Mouse (Mus musculus): ENCODE data around the gene 4932438H23Rik. TPM values are rescaled to one million over a fixed set of nuclear protein-coding genes. Genes with fewer than 3 reads are reported as not detected.
"Not testable (repeated sequence)": the region's sequence is repeated elsewhere in the genome, so short reads cannot be mapped to it uniquely, and the experiment has no call there.

The 4932438H23Rik gene
- total RNA-seq, 2 experiments from 2014 or later, result 0.70 to 1.1 TPM

DNA sequence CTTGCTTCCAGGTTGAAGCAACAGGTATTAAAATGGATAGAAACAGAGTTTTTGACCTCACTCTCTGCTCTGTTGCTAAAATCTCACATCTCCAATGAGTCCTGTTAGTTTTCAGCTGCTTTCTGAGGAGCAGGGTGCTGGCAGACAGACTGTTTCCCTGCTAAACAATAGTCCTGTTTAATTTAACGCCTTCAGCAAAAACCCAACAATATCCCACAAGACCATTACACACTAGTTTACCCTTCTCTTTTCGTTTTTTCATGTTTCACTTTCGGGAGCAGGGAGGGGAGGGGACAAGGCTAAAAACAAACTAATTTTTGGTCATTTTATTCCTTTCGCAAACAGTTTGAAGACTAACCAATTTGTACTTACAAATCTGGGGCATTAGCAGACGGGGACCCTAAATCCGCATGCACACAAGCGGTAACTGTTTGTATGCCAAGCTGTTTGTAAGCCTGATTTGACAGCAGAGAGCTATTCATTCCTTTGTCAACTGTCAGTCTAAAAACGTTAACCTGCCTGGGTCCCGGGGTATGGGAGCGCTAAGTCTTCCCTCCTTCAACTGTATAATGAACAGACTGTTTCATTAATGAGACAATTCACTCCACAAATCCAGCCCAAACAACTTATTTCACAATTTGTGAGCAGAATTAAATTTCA, 10.0 kb upstream of the 4932438H23Rik start:
- intact Hi-C loops (cut with DNase I), result loop anchor here (10.0 kb wide), 1 partner anchor 120 kb away; the partner anchor contains the start of gene Olig2
- DNase-seq (ENCODE audit: low spot score in 2 of 2), result no peak

DNA sequence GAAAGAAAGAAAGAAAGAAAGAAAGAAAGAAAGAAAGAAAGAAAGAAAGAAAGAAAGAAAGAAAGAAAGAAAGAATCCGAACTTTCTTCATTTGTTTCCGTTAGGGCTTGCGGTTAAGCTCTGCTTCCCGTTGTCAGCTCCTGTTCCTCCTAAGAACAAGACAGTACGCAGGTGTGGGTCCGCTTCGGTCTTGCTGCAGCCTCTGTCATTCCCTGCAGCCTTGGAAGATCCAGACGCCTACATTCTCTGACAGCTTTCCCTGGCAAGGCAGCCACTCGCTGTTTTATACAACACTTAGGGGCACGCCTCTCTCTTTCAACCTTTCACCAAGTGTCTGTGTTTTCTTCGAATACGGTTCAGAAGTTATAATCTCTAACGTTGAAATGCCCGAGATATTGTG, 8.5 kb upstream of the 4932438H23Rik start:
- intact Hi-C loops (cut with DNase I), result loop anchor here (10.0 kb wide), 1 partner anchor 121 kb away; the partner anchor contains the start of gene Olig2
- DNase-seq (ENCODE audit: low spot score in 2 of 2), result no peak

DNA sequence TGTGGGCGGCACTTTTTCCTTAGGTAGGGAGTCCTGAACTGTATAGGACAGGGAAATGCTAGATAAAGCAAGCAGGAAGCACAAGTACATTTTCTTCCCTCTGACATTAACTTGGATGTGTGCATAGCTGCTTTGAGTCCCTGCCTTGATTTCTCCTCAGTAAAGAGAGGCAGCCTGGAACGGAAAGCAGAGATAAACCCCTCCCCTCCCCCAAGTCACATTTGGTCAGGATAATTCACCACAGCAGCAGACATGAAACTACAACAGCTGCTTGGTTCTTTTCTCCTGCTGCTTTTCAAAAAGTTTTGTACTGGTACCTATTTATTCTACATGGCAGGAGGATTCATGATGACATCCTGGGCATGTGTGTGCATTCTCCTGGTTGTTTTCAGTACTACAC, 5.6 kb upstream of the 4932438H23Rik start:
- intact Hi-C loops (cut with DNase I), result loop anchor here (10.0 kb wide), 1 partner anchor 124 kb away; the partner anchor contains the start of gene Olig2
- no peak for DNase-seq (ENCODE audit: low spot score in 2 of 2)

DNA sequence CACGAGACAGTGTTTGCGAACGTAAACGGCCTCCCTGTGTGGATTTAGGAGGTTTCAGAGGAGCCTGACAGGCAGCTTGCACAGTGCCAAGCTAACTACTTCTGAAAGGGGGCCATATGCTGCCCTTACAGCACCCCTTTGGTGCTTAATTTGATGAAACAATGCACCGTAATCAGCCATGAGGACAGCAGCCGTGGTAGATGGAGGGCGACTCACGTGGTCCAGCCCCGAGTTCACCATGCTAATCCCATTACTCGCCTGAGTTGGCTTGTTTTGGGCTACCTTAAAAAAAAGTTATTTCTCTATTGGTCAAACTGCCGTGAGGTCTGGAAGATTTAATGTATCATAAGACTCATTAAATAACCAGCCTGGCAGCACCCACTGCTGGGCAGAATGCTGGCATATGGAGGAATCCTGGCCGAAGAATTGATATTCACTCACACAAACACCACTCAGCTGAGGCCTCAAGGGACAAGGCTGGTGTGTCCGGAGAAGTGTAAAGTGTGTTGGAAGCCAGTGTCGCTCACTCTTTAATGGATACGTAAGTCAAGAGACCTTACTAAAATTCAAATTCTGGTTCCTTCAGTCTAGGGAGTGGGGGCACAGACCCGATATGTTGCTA, 4.6 kb upstream of the 4932438H23Rik start:
- intact Hi-C loops (cut with DNase I), result loop anchor here (10.0 kb wide), 1 partner anchor 125 kb away; the partner anchor contains the start of gene Olig2

DNA sequence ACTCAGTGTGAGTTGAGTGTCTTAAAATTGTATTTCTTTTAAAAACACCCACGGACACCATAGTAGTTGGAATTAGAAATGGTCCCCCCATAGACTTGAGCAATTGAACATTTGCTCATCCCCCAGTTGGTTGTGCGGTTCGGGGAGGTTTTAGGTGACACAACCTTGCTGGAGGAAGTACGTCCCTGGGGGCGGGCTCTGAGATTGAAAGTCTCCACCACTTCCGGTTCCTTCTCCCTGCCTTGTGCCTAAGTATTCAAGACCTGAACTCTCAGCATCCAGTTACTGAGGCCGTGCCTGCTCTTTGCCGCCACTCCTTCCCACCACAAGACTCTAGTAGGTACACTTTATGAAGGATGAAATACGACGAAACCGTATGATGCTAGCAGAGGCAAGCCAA, 2.9 kb upstream of the 4932438H23Rik start:
- intact Hi-C loops (cut with DNase I), result no loop called here
- no peak for DNase-seq (ENCODE audit: low spot score in 2 of 2)

More for the DNA sequence above, 4.6 kb upstream of the 4932438H23Rik start:
- no peak for DNase-seq (ENCODE audit: low spot score in 2 of 2)

DNA sequence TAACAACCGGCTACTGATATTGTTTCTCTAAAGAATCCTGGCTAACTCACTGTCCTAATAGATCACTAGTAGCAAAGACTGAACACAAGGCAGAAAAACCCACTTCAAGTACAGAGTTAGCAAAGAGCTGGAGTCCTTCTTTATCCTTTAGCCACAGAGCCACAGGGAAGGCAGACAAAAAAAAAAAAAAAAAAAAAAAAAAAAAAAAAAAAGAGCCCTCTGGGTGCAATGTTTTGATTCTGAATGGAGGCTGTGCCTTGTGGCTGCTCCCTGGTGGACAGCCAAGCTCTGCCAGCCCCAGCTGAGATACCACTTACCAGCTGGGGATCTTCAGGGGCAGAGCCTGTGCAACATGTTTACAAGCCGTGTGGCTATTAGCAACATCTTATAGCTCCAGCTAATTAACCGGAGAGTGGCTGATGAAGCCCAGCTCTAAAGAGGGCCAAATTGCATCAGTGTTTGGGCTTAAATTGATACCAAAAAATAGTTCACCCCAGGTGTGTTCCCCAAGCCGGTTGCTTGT, 2.1 kb upstream of the 4932438H23Rik start:
- DNase-seq (ENCODE audit: low spot score in 2 of 2), result no peak
- intact Hi-C loops (cut with DNase I), result no loop called here

DNA sequence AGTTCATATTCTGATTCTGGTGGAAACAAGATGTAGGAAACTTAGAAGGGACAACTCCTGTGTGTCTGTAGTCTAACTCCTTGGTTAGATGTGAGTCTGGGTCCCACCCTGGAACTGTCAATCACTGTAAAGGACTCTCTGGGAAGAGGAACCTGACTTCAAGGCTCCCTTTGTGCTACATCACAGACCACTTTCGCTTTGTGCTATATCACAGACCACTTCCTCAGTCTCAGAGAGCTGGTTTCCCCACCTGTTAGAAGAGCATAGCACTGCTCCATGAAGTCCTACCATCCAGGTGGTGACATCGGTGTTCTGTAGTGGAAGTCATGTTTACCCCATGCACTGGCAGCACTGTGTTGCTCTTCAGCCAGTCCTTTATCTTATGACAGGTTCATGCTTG, 1.1 kb upstream of the 4932438H23Rik start:
- intact Hi-C loops (cut with DNase I), result no loop called here
- DNase-seq (ENCODE audit: low spot score in 2 of 2), result no peak

DNA sequence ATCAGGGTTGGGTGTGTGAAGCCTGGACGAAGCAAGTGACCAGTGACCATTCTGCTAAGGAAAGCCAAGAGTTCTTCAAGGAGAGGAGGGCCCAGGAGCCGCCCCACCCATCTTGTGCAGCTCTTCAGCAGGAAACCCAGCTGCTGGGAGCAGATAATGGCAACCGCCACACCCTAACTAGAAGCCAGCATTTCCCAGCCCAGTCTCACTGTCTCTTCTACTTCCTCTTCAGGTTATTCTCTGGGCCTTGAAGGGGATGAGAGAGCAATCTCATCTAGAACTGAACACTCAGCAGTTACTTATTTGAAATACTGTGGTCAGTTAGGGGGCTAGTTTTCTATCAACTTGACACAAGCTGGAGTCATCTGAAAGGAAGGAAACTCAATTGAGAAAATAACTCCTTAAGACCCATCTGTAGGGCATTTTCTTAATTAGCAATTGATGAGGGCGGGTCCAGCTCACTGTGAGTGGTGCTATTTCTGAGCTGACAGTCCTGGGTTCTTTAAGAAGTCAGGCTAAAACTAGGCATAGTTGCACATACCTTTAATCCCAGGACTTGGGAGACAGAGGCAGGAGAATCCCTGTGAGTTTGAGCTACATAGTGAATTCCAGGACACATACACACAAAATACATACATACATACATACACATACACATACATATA, 8.1 kb downstream of the 4932438H23Rik start:
- intact Hi-C loops (cut with DNase I), result loop anchor here (10.0 kb wide), 1 partner anchor 228 kb away; no protein-coding TSS in a partner anchor
- no peak for DNase-seq (ENCODE audit: low spot score in 2 of 2)

DNA sequence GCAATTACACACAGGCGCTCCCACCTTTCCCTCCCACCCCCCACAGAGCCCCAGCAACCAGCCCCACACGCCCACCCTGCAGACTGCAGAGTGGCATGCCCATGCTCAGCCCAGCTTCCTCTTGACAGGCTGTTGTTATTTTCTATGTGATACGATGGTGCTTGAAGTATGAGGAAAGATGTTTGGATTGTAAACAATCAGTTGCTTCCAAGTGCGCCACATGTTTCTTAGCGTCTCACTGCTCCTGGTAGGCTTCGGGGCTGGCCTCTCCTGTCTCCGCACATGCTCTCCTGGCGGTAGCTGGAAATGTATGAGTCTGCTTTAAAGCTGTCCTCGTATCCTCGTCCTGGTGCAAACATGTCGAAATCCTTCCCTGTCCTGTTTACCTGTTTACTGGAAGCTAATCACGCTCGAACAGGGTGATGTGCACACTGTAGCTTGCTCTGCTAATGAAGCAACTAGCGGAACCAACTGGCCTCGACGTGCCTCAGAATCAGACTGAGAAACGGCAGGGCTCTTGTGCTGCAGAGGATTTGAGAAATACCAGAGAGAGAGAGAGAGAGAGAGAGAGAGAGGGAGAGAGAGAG, 9.6 kb downstream of the 4932438H23Rik start:
- DNase-seq (ENCODE audit: low spot score in 2 of 2), result no peak
- intact Hi-C loops (cut with DNase I), result loop anchor here (10.0 kb wide), 1 partner anchor 229 kb away; no protein-coding TSS in a partner anchor

DNA sequence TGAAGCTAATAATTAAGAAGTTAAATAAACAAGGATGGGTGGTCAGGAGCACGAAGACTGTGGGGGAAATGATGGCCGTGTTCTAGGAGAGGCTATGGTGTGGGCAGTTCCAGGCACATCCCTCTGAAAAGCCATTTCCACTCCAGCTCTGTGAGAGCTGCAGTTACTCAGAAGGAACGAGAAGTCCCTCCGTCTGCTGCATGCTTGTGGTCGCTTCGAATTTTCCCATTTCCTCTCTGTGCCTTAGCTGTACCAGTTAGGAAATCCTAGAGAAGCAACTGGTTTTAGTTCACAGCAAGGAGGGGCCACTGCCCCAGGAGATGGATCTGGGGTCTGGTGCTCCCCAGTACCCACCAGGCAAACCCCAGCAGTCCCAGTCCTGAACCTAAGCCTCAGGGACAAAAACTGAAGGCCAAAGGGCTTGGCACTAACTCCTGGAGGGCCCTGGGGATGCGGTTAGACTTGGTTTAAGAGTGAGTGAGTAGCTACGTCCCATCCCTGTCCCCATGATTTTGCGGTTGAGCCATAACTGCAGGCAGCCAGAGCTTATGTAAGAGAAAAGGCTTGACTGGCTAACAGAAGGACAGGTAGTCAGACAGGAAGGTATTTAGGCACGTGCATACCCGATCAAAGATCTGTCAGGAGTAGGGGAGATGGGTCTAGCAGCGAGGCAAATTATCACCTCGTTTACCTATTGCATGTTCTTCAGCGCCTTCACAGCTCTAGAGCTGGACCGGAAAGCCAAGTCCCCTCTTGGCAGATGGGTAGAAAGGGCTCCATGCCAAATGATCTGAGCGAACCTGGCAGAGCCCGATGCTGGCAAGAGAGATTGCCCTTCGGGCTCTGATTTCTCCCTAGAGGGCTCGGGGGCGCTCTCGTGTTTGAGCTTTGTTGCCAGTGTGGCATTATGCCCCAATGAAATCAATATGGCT, 10.3 kb downstream of the 4932438H23Rik start:
- no peak for DNase-seq (ENCODE audit: low spot score in 2 of 2)
- intact Hi-C loops (cut with DNase I), result loop anchor here (5.0 to 10.0 kb wide), 3 partner anchors 78 to 230 kb away; no protein-coding TSS in a partner anchor

DNA sequence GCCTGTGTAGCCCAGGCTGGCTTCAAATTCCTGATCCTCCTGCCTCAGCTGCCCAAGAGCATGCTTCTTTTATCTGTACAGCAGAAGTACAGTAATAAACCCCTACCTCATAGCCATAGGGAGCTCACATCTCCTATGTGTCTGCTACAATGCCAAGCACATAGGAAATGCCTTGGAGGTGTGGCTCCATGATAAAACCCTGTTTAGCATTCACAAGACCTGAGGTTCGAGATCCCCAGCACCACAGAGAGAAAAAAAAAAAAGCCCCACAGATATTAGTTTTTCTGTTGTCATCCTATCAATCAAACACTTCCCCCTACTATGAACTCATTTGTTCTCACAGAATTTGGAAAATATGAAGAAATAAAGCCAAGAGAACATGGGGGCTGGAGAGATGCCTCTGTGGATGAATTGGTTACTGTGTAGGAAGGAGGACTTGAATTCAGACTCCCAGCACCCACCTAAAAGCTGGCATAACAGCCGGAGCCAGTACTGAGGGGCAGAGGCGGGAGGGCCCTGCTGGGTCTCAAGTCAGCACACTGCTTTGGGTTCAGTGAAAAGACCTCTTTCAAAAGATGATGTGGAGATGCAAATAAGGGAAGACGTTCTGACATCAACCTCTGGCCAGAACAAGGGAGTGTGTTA, 11.8 kb downstream of the 4932438H23Rik start:
- DNase-seq (ENCODE audit: low spot score in 2 of 2), result no peak
- intact Hi-C loops (cut with DNase I), result loop anchor here (5.0 to 10.0 kb wide), 3 partner anchors 79 to 232 kb away; no protein-coding TSS in a partner anchor

DNA sequence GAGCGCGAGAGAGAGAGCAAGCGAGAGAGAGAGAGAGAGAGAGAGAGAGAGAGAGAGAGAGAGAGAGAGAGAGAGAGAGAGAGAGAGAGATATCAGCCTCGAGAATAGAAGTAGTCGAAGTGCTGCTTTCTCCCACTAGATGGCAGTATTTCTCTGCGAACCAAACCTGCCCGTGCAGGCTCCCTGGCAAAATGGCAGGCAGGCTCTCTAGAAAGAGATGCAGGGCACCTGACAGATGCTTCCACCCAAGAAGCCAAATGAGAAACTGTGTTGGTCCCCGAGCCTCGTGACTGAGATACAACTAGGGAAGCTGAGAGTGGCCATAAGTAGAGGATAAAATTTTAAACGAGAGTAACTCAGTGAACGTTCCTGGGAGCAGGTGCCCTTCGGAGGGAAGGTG, 13.4 kb downstream of the 4932438H23Rik start:
- DNase-seq (ENCODE audit: low spot score in 2 of 2), result peak; percentile 88 to 92
- intact Hi-C loops (cut with DNase I), result loop anchor here (1.0 to 10.0 kb wide), 4 partner anchors 81 to 271 kb away; no protein-coding TSS in a partner anchor

DNA sequence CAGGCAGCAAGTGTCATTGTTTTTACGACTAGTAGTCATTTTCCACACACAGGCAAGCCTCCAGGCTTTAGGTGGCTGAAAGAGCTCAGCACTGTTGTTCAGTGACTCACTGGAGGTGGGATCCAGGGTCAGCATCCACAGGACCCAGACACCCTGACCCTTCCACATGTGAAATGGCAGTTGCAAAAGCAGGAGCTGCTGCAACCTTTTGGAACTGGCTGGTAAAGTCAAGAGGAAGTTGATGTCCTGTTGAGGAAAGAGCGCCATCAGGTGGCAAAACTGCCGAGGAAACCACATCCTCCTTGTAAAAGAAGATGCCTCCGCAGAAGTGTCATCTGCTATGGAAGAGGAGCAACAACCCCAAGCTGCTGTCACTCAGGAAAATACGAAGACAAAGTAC, 18.7 kb downstream of the 4932438H23Rik start:
- peak; percentile 38 to 40 for DNase-seq (ENCODE audit: low spot score in 2 of 2)
- intact Hi-C loops (cut with DNase I), result no loop called here

DNA sequence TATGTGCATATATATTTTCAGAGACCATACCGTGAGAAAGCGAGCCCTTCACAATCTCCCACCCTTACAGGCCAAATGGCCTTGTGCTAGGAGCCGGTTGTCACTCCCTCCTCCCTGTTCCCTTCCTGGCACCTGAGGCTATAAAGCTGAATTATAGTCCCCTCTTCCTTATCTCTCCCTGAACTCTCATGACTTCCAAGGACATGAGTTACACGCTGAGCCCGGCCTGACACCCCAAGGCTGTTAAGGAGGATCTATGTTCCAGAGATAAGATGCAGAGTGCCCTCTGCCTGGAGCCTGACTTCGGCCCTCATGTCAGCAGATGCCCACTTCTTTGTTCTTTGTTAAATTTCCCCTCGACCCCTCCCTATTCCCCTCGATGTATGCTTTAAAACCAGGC, 19.5 kb downstream of the 4932438H23Rik start:
- DNase-seq (ENCODE audit: low spot score in 2 of 2); intact Hi-C loops (cut with DNase I): not testable (repeated sequence)

DNA sequence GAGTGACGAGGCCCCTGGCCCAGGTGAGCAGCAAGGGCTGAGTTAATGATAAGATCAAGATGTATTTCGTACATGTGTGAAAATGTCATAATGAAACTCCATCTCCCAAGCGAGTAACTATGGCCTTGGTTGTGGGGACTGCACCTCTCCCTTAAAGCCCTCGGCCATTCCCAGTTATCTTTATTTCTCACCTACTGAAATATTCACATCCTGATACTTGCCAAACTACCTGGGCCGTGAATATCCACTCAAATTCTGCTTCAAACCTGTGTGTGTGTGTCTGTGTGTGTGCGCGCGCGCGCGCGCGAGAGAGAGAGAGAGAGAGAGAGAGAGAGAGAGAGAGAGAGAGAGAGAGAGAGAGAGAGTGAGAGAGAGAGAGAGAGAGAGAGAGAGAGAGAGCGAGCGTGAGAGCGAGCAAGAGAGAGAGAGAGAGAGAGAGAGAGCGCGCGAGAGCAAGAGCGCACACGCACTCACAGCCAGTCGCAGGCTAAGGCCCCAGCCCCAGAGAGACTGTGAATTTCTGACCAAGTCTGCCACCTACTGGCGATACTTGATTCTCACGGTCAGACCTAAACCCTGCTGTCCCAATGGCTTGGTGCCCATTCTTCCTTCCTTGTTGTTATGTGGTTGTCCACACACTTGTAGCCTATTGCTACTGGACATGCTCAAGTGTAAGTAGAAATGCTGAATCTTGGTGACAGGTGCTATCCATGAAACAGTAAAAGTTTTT, 21.6 kb downstream of the 4932438H23Rik start:
- intact Hi-C loops (cut with DNase I), result no loop called here
- DNase-seq (ENCODE audit: low spot score in 2 of 2), result peak; percentile 94 to 96

DNA sequence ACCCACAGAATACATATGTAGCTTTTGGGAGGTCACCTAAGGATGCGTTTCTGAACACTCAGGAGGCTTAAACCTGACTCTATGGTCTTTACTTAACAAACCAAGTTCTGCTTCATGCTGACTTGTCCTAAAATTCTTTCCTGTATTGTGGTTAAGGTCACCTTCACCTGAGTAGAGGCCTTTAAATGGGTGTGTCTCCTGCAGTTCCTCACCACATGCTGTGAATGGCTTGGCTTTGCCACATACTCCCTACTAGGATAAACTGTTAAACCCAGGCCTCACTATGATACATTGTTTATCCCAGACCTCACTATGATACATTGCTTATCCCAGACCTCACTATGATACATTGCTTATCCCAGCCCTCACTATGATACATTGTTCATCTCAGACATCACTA, 22.7 kb downstream of the 4932438H23Rik start:
- DNase-seq (ENCODE audit: low spot score in 2 of 2), result no peak
- intact Hi-C loops (cut with DNase I), result no loop called here

DNA sequence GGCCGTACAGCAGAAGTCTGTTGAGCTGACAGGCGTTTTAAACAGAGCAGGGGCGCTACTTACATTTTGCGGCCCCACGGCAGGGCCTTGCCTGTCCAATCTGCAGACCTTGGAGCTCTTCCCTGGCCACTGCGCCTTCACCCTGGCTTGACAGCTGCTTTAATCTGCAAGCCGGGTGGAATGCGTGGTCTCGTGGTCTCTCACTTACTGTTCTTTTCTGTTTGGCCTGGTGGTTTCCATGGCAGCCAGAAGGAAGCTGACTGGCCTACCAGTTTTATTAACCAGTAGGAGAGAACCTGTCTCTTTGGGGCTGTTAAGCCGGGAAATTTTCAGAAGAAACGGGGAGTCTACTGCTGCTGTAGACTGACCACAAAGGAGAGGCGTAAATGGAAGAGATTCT, 26.0 kb downstream of the 4932438H23Rik start:
- intact Hi-C loops (cut with DNase I), result no loop called here
- peak; percentile 41 to 53 for DNase-seq (ENCODE audit: low spot score in 2 of 2)

Measured in left cerebral cortex, postnatal 14 days (tissue).